Mouse (Mus musculus) retina, postnatal 7 days (tissue): Measurements from ENCODE around the gene Rhox3g.
"Not testable (repeated sequence)": the region's sequence is repeated elsewhere in the genome, so short reads cannot be mapped to it uniquely, and the experiment has no call there.

Source experiments
- DNase-seq: peaks from one replicate; pipeline ENCODE4 v3.0.0-alpha.2; 2012; ENCODE audit warnings: low read depth, low spot score

Rhox3g gene

DNA sequence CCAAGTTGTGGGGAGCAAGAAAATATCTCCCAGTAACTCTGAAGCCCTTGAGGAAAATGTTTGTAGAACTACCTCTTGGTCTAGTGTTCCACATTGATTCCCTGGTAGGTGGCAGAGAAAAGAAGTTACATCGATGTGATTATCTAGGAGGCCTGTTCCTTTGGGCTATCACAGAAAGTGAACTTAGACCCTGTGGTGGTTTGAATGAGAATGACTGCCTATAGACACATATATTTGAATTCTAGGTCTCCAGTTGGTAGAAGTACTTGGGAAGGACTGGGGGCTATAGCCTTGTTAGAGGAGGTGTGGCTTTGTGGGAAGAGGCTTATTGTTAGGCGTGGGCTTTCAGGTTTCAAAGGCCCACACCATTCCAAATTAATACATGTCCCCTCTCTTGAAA is at the start of gene Rhox3g:
Gene Rhox3g, minus strand, starts transcription at position 101 of the 400 bp plus-strand sequence.
- not testable (repeated sequence) for DNase-seq

DNA sequence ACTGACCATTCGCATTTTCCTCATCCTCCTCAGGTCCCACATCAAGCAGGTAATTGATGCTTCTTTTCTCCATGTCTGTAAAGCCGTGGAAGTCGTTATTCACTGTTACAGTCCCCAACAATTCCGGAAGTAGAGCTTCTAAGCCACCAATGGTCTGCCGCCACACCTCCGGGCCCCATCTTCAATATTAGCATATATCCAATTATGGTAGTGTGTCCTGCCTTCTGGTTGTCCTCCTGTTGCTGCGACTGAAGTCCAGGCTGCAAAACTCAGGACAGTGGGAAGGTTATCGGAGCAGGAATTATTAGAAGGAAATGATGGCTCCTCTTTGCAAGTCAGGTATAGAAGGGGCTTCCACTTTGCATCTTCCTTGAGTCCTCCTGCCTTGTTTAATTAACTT is 44.8 kb upstream of the Rhox3g start, which contains the start of gene Rhox2h:
Gene Rhox2h, minus strand, starts transcription at position 101 of the 400 bp plus-strand sequence.
- not testable (repeated sequence) for DNase-seq

DNA sequence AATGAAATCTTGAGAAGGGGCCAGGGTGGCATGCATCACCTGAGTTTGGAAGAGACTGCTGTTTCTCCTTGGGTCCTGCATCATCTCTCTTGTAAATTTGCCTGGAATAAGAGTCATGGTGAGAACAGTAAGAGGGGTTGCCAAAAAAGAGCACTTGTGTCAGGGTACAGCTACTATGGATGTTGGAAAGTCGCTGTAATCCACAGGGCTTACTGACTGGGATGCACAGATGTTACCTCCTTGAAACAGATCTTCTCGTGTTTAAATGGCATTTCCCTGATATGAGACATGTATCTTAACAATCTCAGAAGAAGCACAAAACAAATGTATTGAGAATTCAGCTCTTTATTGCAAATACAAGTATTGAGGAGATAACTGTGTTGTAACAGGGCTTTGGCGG is 40.3 kb upstream of the Rhox3g start, which contains the start of gene Rhox3h:
Gene Rhox3h, minus strand, starts transcription at position 101 of the 400 bp plus-strand sequence.
- DNase-seq, result not testable (repeated sequence)

DNA sequence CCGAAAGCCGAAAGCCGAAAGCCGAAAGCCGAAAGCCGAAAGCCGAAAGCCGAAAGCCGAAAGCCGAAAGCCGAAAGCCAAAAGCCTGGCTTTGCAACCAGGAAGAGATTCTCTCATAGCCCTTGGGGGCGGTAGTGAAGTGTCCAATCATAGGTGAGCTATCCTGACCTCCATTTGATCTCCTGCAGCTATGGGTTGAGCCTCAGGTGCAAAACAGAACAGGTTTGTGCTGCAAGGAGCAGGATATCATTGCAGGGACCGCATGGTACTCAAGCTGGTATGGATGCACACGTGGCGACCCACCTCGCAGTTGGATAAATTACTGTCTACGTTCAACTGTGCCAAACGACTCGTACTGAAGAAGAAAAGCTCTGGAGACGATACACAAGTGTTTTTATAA is 22.8 kb upstream of the Rhox3g start, which contains the start of gene Rhox4g:
Gene Rhox4g, minus strand, starts transcription at position 101 of the 400 bp plus-strand sequence.
- not testable (repeated sequence) for DNase-seq

DNA sequence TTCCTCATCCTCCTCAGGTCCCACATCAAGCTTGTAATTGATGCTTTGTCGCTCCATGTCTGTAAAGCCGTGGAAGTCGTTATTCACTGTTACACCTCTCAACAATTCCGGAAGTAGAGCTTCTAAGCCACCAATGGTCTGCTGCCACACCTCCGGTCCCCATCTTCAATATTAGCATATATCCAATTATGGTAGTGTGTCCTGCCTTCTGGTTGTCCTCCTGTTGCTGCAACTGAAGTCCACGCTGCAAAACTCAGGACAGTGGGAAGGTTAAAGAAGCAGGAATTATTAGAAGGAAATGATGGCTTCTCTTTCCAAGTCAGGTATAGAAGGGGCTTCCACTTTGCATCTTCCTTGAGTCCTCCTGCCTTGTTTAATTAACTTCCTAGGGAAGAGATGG is 15.0 kb upstream of the Rhox3g start, which contains the start of gene Rhox2g:
Gene Rhox2g, minus strand, starts transcription at position 101 of the 400 bp plus-strand sequence.
- not testable (repeated sequence) for DNase-seq

DNA sequence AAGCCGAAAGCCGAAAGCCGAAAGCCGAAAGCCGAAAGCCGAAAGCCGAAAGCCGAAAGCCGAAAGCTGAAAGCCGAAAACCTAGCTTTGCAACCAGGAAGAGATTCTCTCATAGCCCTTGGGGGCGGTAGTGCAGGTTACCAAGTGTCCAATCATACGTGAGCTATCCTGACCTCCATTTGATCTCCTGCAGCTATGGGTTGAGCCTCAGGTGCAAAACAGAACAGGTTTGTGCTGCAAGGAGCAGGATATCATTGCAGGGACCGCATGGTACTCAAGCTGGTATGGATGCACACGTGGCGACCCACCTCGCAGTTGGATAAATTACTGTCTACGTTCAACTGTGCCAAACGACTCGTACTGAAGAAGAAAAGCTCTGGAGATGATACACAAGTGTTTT is 20.8 kb downstream of the Rhox3g start, which contains the start of gene Rhox4f:
Gene Rhox4f, minus strand, starts transcription at position 101 of the 400 bp plus-strand sequence.
- not testable (repeated sequence) for DNase-seq

DNA sequence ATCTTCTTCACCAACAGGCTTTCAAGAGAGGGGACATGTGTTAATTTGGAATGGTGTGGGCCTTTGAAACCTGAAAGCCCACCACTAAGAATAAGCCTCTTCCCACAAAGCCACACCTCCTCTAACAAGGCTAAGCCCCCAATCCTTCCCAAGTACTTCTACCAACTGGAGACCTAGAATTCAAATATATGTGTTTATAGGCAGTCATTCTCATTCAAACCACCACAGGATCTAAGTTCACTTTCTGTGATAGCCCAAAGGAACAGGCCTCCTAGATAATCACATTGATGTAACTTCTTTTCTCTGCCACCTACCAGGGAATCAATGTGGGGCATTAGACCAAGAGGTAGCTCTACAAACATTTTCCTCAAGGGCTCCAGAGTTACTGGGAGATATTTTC is 47.7 kb downstream of the Rhox3g start, which contains the start of gene Rhox3f:
Gene Rhox3f, plus strand, starts transcription at position 301 of the 400 bp plus-strand sequence.
- DNase-seq, result not testable (repeated sequence)
